Mouse (Mus musculus) erythroblast, embryonic 14.5 days (primary cell): ENCODE results near the gene Ipo7. TPM values are rescaled to one million over a fixed set of nuclear protein-coding genes. Genes with fewer than 3 reads are reported as not detected.
"Not testable (repeated sequence)": the region's sequence is repeated elsewhere in the genome, so short reads cannot be mapped to it uniquely, and the experiment has no call there.

Source experiments
- H3K27me3 ChIP-seq: 2 replicates; pipeline ENCODE4 v1.6.1; 2012; ENCODE audit warnings: inconsistent platforms; ENCODE audit not compliant: control insufficient read depth
- H3K36me3 ChIP-seq: 2 replicates; pipeline ENCODE4 v1.6.1; 2012; ENCODE audit warnings: mild to moderate bottlenecking, inconsistent platforms; ENCODE audit not compliant: control insufficient read depth
- H3K4me1 ChIP-seq: 2 replicates; pipeline ENCODE4 v1.6.1; 2012; ENCODE audit warnings: inconsistent platforms; ENCODE audit not compliant: control insufficient read depth
- H3K4me3 ChIP-seq: replicated peaks from 2 replicates; pipeline ENCODE3; 2012; ENCODE audit warnings: moderate library complexity, mild to moderate bottlenecking, inconsistent platforms
- H3K9me3 ChIP-seq: 2 replicates; pipeline ENCODE4 v1.6.1; 2012; ENCODE audit warnings: low read length, inconsistent platforms, mixed read lengths; ENCODE audit not compliant: control insufficient read depth
- GATA1 ChIP-seq: IDR thresholded peaks from 2 replicates; pipeline ENCODE4 v1.6.1; 2012; ENCODE audit warnings: low read length, inconsistent platforms, mixed read lengths
- TAL1 ChIP-seq: IDR thresholded peaks from 3 replicates; pipeline ENCODE4 v1.6.1; 2012; ENCODE audit warnings: low read length, inconsistent platforms, mixed read lengths
- polyA plus RNA-seq: library from polyadenylated mRNA; stranded (reverse); fragments of >175 nt; gene quantifications from 2 replicates; pipeline ENCODE4 v1.2.3, GENCODE M21; 2012

Ipo7 gene
- 0.84 and 1.4 TPM in 2 replicates for polyA plus RNA-seq

DNA sequence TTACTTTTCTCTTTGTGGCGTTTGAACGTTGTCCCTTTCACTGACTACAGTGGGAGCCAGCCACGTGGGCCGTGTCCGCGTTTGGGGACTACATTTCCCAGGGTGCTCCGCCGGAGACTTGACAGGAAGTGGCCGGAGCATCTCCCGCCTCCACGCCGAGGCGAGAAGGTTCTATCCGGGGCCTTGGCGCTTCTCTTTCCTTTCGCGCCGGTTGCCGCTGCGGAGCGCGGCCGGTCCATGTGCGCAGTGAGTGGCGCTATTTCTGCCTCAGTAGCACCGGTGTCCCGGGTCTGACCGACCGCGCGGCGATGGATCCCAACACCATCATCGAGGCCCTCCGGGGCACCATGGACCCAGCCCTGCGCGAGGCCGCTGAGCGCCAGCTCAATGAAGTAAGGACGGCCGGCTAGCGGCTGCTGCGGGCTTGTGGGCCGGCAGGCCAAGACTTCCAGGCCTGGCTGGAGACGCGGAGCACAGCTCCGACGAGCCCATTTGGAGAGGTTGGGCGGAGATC is at the start of gene Ipo7:
Gene Ipo7 (plus strand): TSS at position 158 of the 514 bp plus-strand sequence.
- Histone ChIP-seq H3K27me3 (no peaks in the 10 kb centered on the region), H3K9me3 (no peaks in the 10 kb centered on the region)

DNA sequence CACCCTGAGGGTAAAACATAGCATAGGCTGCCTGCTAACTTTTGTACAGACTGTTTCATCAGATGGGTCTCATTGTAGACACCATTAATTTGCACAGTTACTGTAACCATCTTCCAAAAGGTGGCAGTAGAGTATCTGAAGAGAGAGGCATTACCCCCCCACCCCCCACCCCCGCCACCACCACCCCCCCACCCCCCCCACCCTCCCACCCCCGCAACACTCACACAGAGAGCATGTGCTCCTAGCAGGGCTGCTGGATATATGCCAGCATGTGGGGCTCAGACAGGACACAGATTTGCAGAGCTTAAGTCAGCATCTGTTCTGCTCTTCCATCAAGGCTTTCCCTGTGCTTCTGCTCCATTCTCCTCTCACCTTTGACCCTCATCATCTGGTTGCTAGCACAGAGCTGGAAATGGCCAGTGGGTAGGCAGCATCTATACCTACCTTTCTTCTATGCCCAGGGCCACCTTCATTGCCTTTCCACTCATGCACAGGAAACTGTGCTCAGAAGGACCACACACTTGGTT is 49.1 kb upstream of the Ipo7 start:
- peaks cover 10% of the 10 kb centered on the region for H3K36me3 ChIP-seq
- H3K9me3 ChIP-seq, result no peaks in the 10 kb centered on the region
- no peaks in the 10 kb centered on the region for H3K27me3 ChIP-seq
- H3K4me3 ChIP-seq, result no peak overlapping the region
- TF ChIP-seq TAL1 (no peak), GATA1 (no peak)
- H3K4me1 ChIP-seq, result 0 out of 2 replicates have a peak, but pooled peaks cover 2% of the 10 kb centered on the region

More for the DNA sequence above, at the start of gene Ipo7:
- H3K4me1 ChIP-seq, result peaks cover 41% of the 10 kb centered on the region
- peak within 1 kb of the TSS; percentile 99 for H3K4me3 ChIP-seq
- H3K36me3 ChIP-seq, result peaks cover 10% of the 10 kb centered on the region
- TF ChIP-seq GATA1, result no peak
- TF ChIP-seq TAL1, result no peak

DNA sequence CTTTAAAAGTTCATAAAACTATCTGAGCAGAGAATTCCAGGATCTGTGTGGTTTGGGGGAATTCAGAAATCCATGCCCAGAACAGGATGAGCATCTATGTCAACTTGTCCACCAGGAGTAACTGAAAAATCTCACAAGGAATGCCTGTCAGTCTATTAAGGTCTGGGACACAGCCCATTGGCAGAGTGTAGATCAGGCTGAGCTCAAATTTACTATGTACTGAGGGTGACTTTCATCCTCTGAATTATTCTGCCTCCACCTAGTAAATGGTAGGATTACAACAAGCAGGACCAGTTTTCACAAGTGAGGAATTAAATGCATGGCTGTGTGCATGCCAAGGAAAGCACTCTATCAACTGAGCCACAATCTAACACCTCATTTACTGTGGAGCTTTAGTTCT is 48.5 kb upstream of the Ipo7 start:
- Histone ChIP-seq H3K4me1 (0 out of 2 replicates have a peak, but pooled peaks cover 2% of the 10 kb centered on the region), H3K9me3 (no peaks in the 10 kb centered on the region), H3K36me3 (peaks cover 11% of the 10 kb centered on the region), H3K4me3 (no peak overlapping the region), H3K27me3 (no peaks in the 10 kb centered on the region)
- no peak for TF ChIP-seq TAL1
- TF ChIP-seq GATA1, result no peak

DNA sequence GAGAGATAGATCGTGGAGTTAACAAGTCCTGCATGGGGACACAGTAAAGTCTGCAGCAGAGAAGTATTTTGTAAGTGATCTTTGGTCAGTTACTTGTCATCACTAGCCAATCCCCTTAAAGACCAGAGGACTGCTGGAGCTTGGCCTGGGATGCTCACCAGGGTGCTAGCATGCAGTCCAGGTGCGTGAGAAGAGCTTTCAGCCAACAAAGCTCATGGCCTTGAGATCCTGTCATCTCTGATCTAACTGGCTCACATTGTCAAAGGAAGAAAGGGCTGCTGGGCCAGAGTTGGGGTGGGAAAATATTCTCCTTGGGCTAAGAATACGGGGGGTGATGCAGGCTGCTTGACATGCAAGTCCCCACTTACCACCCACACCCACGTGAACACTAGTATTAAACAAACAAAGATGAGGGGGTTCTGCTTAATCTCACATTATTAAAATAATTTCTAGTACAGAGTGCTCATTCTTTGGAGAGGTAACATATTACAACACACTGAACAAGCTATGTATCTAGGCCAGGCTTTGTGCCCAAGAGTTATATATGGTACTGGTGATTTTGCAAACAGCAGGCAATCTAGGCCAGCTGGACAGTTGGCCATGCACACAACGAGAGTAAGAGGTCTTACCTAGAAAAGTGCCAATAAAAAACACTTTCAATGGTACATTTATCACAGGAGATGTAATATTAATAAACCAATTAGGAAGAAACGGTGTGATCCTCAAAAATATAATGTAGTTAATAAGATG is 41.9 kb upstream of the Ipo7 start:
- no peaks in the 10 kb centered on the region for H3K4me1 ChIP-seq
- TF ChIP-seq TAL1 (no peak), GATA1 (no peak)
- H3K9me3 ChIP-seq, result no peaks in the 10 kb centered on the region
- H3K36me3 ChIP-seq, result peaks cover 62% of the 10 kb centered on the region
- H3K27me3 ChIP-seq, result no peaks in the 10 kb centered on the region
- no peak overlapping the region for H3K4me3 ChIP-seq

DNA sequence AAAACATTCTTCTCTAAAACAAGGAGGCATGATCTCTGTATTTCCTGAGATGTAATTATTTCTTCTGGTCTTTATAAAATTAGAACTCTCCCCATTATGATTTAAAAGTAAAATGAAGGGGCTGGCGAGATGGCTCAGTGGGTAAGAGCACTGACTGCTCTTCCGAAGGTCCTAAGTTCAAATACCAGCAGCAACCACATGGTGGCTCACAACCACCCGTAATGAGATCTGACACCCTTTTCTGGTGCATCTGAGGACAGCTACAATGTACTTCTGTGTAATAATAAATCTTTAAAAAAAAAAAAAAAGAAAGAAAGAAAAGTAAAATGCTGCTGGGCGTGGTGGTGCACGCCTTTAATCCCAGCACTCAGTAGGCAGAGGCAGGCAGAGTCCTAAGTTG is 40.9 kb upstream of the Ipo7 start:
- H3K9me3 ChIP-seq, H3K4me3 ChIP-seq, H3K4me1 ChIP-seq, H3K27me3 ChIP-seq: not testable (repeated sequence)
- H3K36me3 ChIP-seq, result peaks cover 71% of the 10 kb centered on the region

DNA sequence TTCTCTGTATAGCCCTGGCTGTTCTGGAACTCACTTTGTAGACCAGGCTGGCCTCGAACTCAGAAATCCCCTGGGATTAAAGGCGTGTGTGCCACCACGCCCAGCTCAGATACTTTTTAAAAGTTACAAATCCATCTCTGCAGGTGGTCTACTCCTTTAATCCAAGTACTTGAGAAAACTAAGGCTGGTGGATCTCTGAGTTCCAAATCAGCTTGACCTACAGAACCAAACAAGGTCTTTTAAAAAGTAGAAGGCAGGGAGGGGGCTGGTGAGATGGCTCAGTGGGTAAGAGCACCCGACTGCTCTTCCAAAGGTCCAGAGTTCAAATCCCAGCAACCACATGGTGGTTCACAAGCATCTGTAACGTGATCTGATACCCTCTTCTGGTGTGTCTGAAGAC is 33.5 kb upstream of the Ipo7 start:
- H3K4me3 ChIP-seq, H3K27me3 ChIP-seq, H3K9me3 ChIP-seq: not testable (repeated sequence)
- Histone ChIP-seq H3K36me3 (peaks cover 32% of the 10 kb centered on the region), H3K4me1 (peaks cover 29% of the 10 kb centered on the region)

DNA sequence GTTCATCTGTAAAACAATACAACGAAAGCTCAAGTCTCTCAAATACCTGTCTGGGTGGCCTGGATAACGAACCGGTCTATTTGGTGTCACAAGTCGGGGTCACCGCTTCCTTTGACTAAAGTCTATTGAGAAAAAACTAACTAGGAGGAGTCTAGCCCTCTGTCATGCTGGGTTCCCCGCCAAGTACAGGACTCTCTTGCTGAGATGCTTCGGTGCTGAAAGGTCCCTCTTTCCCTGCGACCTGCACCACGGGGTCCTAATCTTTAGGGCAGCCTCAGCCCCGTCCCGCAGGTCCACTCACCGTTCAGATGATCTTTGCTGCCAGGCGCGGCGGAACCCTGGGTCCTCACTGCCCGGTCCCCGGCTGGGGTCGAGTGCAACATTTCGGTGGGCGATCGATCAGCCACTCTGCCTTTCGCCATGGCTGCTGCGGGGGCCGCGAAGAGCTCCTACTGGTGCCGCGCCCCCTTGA is 32.4 kb upstream of the Ipo7 start:
- Histone ChIP-seq H3K4me1 (peaks cover 29% of the 10 kb centered on the region), H3K9me3 (no peaks in the 10 kb centered on the region), H3K27me3 (peaks cover 3% of the 10 kb centered on the region), H3K36me3 (peaks cover 23% of the 10 kb centered on the region), H3K4me3 (peak overlapping the region; percentile 75)
- no peak for TF ChIP-seq TAL1

DNA sequence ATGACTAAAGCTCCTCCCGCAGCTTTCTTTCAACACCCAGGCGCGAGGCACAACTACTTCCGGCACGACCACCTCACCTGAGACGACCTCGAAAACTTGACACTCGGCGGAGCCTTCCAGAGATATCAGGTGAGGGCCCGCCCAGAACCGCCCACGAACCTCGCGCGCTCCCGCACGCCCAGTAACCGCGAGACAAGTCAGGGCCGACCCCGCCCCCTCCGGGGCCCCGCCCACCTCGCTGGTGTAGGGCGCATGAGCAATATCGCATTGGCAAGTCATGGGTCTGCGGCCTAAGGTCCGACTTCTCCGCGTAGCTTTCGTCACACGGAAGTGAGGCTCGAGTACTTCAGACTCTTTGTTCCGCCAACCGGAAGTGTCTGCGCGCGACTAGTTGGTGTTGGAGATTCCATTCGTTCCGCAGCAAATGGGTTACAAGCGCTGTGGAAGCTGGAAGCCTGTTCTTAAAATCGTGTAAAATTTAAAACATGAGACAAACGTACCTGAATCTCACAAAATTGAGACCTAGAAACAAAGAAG is 31.9 kb upstream of the Ipo7 start:
- peaks cover 3% of the 10 kb centered on the region for H3K27me3 ChIP-seq
- peak overlapping the region; percentile 75 for H3K4me3 ChIP-seq
- H3K9me3 ChIP-seq, result no peaks in the 10 kb centered on the region
- TF ChIP-seq GATA1 (0 out of 2 replicates have a peak, but pooled peaks have one; percentile 13), TAL1 (no peak)
- H3K4me1 ChIP-seq, result peaks cover 29% of the 10 kb centered on the region
- H3K36me3 ChIP-seq, result peaks cover 22% of the 10 kb centered on the region

DNA sequence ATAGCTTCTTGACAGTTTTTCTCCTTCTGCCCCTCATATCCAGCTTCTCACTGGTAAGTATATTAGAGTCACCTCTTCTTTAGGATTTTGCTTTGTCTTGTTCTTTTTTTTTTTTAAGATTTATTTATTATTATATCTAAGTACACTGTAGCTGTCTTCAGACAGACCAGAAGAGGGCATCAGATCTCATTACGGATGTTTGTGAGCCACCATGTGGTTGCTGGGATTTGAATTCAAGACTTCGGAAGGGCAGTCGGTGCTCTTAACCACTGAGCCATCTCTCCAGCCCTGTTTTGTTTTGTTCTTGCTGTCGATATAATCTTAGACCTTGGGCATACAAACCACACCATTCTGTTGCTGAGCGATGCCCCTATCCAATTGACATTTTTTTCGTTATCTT is 31.3 kb upstream of the Ipo7 start, which contains the start of gene Tmem41b:
Gene Tmem41b (minus strand): TSS at position 155 of the 400 bp plus-strand sequence.
- H3K9me3 ChIP-seq, H3K27me3 ChIP-seq: not testable (repeated sequence)
- Histone ChIP-seq H3K4me3 (peak within 1 kb of the TSS; percentile 75), H3K36me3 (peaks cover 17% of the 10 kb centered on the region), H3K4me1 (peaks cover 29% of the 10 kb centered on the region)
